Comparison of ENCODE assay signal across 8 mouse cellular contexts in genomic region chr3:144753120-144753519, GRCm38 (mm10). TPM values are rescaled to one million over a fixed set of nuclear protein-coding genes. Genes with fewer than 3 reads are reported as not detected.
DNase-seq lines count a peak whose midpoint lies in the region; ATAC-seq and TF ChIP-seq lines count a peak whose summit lies in the region.

No protein-coding gene starts in this region.

- no peaks in the 10 kb centered on the region for H3K36me3 ChIP-seq in thymus, adult 2 months (ENCODE audit: control insufficient read depth, insufficient read depth, low read length)

- peak; percentile 84 for ATAC-seq in erythroid progenitor cell, adult 5-6 weeks (replicated peaks; ENCODE audit: low FRiP score, poor library complexity, severe bottlenecking)
- ATAC-seq in monocyte, adult 5-6 weeks (replicated peaks; ENCODE audit: insufficient number of reproducible peaks, low FRiP score, low TSS enrichment, poor library complexity, severe bottlenecking): peak; percentile 71

- peak; percentile 56; the same call in 1 of the 2 replicates for TF ChIP-seq CTCF in thymus, adult 2 months (IDR thresholded peaks at IDR 0.05; ENCODE audit: borderline replicate concordance, control insufficient read depth, extremely low read depth, insufficient read depth, low read length, poor library complexity)

- TF ChIP-seq POLR2A in thymus, adult 2 months (IDR thresholded peaks at IDR 0.05; ENCODE audit: control insufficient read depth, extremely low read depth, insufficient read depth, low read length, poor library complexity): no peak

- DNase-seq in embryo, embryonic 10 days (ENCODE audit: low spot score): peak; percentile 48
- DNase-seq in embryo, embryonic 9.5 days (ENCODE audit: extremely low spot score): no peak
- peak; percentile 22 for DNase-seq in thymus, adult 2 months
- no peak for DNase-seq in thymus, adult 18-20 months
- no peak for DNase-seq in heart, postnatal 25 days (ENCODE audit: low spot score)
- DNase-seq in left cerebral cortex, adult 9 months (ENCODE audit: low spot score in 2 of 2): no peak

- intact Hi-C loops in heart, postnatal 25 days (cut with DNase I): loop anchor here (10.0 kb wide), 1 partner anchor 62 kb away; the partner anchor contains the start of gene Clca3a2

- H3K4me1 ChIP-seq in thymus, adult 2 months (replicated peaks; ENCODE audit: control insufficient read depth, insufficient read depth, low read length): no peaks in the 10 kb centered on the region

- H3K4me3 ChIP-seq in thymus, adult 2 months (ENCODE audit: control insufficient read depth, insufficient read depth, low read length): no peak overlapping the region

- 2% methylated on average over 2 of the region's 2 CpGs for WGBS in thymus, adult 2 months

- no peak overlapping the region for H3K27ac ChIP-seq in thymus, adult 2 months (ENCODE audit: control insufficient read depth, insufficient read depth, low read length)

- H3K27me3 ChIP-seq in thymus, adult 2 months (ENCODE audit: control insufficient read depth, insufficient read depth, low read length): no peaks in the 10 kb centered on the region

RNA-seq across cellular contexts. Expression of gene Clca3a1, which starts 7.7 kb away (rescaled TPM):
- polyA plus RNA-seq in thymus, adult 2 months (2012; rRNA removed): 1.0 and 1.2 TPM in 2 replicates
- total RNA-seq in erythroid progenitor cell, adult 5-6 weeks (2015; ENCODE audit: low replicate concordance): 9.2 and 20.5 TPM in 2 replicates
- total RNA-seq in erythroid progenitor cell, adult 5-6 weeks (2017; ENCODE audit: low replicate concordance): 12.5 and 17.9 TPM in 2 replicates
- 1.2 TPM in 1 of 3 replicates, not detected in the others for total RNA-seq in monocyte, adult 5-6 weeks (2017)
- 1 to 10 TPM; 1.0 to 1.1 TPM for total RNA-seq in heart, postnatal 25 days (2021)

RNA-seq across cellular contexts. Expression of gene Sh3glb1, which starts 33.0 kb away (rescaled TPM):
- polyA plus RNA-seq in thymus, adult 2 months (2012; rRNA removed): 31.6 and 34.4 TPM in 2 replicates
- 181 and 202 TPM in 2 replicates for total RNA-seq in erythroid progenitor cell, adult 5-6 weeks (2015; ENCODE audit: low replicate concordance)
- total RNA-seq in erythroid progenitor cell, adult 5-6 weeks (2017; ENCODE audit: low replicate concordance): 166 and 182 TPM in 2 replicates
- 162 to 219 TPM (median 198 TPM) in 3 replicates for total RNA-seq in monocyte, adult 5-6 weeks (2017)
- total RNA-seq in heart, postnatal 25 days (2021): 100 to 1,000 TPM; 330 to 353 TPM

Comparison
In these comparisons a context has a peak if more than half of its experiments do, and no peak if none do; other contexts are left out.
1. DNase-seq: peak in embryo, embryonic 10 days (single experiment) and thymus, adult 2 months (single experiment); none in embryo, embryonic 9.5 days (single experiment), thymus, adult 18-20 months (0 of 2), heart, postnatal 25 days (single experiment) and left cerebral cortex, adult 9 months (0 of 2).